Mouse (Mus musculus) brain, embryonic 14.5 days (tissue): ENCODE data around the gene Gm11232.

Source experiments
- CTCF ChIP-seq: fragments of 200-500 bp; IDR thresholded peaks from 2 replicates; pipeline ENCODE4 v1.5.1; 2012; ENCODE audit warnings: inconsistent platforms, mild to moderate bottlenecking, moderate library complexity, borderline replicate concordance; ENCODE audit not compliant: insufficient read depth, insufficient read length; ENCODE audit errors: extremely low read depth
- POLR2A ChIP-seq: fragments of 200-500 bp; IDR thresholded peaks from 2 replicates; pipeline ENCODE4 v1.6.1; 2012; ENCODE audit warnings: mild to moderate bottlenecking, inconsistent platforms, borderline replicate concordance; ENCODE audit not compliant: poor library complexity, insufficient read depth, insufficient read length, severe bottlenecking; ENCODE audit errors: extremely low read depth

- no peak for TF ChIP-seq CTCF
- TF ChIP-seq POLR2A: no peak
Measured at GRCm38 (mm10) chr4:71727056-71727455, 30.7 kb downstream of the Gm11232 start.
